Mouse (Mus musculus) embryonic fibroblast, embryonic 13.5 days (primary cell): Measurements from ENCODE around the gene Larp6.

ENCODE experiments used
- CTCF ChIP-seq: IDR thresholded peaks from 2 replicates; pipeline ENCODE4 v1.5.1; 2011; ENCODE audit warnings: mild to moderate bottlenecking, control low read depth, low read length, moderate library complexity, borderline replicate concordance; ENCODE audit not compliant: insufficient read depth
- POLR2A ChIP-seq: IDR thresholded peaks from 2 replicates; pipeline ENCODE4 v1.6.1; 2011; ENCODE audit warnings: low read depth, mild to moderate bottlenecking, control low read depth, low read length, moderate library complexity

DNA sequence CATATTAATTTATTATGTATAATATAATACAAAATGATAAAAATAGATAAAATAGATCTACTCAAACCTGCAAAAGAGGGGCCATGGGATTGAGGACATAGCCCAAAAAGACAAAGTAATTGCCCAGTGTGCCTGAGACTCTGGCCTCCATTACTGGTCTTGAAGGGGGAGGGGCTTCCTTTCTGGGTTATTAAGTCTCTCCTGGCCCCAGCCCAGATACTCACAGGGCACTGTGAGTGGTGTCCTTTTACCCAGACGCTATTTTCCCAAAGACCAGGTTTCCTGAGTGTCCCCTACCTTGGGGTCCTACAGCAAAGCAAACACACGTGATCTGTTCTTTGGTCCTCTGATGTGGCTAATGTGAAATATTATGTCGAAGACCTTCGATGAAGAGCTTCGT lies 778 bp upstream of the Larp6 start:
- TF ChIP-seq CTCF = no peak
- no peak for TF ChIP-seq POLR2A
